Mouse (Mus musculus): ENCODE data around the gene Coro6. TPM values are rescaled to one million over a fixed set of nuclear protein-coding genes. Genes with fewer than 3 reads are reported as not detected.

The Coro6 gene
- polyA plus RNA-seq, 1 experiment from 2014 or later = 18.0 TPM

DNA sequence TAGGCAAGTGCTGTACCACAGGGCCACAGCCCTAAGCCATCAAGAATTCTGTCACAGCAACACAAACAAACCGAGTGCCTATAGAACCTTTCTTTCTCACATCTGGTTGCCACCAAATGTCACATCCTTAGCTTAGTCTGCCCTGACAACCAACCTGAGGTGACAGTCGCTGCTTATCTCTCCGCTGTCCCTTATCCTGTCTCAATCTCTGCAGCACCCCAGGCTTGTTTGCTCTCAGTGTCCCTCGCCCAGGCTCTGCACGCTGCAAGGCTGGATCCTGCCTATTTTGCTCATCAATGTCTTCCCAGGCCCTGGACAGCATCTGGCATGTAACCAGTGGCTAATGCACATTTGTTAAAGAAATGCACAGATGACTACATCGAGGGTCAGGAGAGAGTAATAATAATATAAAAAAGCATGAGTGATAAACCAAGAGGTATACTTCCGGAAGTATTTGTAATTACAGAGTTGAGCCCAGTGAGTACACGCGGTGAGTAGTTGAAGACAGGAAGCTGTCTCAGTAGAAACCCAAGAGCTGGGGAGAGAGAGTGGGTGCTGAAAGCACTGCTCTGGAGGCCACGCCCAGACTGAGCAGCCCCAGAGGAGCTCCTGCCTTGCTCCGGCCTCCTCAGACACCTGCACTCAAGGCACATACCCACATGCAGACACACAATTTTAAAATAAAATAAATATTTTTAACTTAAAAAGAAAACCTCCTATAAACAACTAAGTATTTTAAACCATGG lies 21.5 kb downstream of the Coro6 start:
- CTCF ChIA-PET = interaction anchor here (0.9 kb wide), 1 partner anchor 44 kb away, joined by 3 read pairs; no protein-coding TSS in a partner anchor
- no peak for TF ChIP-seq CTCF (IDR thresholded peaks at IDR 0.05)
- POLR2A ChIA-PET = no interaction called here

DNA sequence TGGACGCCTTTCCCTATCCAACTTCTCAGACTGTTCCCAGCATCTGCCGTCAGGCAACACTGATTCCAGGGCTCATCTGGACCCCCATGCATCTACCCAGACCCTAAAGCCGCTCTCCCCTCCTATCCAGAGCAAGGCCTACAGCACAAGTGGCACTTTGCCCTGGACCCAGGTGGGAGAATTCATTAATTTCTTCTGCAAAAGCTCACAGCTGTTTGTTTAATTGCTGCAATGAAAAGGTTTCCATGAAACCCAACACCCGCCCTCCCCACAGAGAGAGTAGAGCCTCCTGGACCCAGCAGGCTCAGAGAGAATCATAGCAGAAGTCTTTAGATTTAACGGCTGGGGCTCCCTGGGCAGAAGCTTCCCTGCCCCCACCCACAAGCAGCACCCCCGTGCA lies 23.0 kb downstream of the Coro6 start:
- ATAC-seq = no peak
- ChIA-PET CTCF (interaction anchor here (1.3 kb wide), 1 partner anchor 16 kb away, joined by 3 read pairs; no protein-coding TSS in a partner anchor), POLR2A (no interaction called here)
- DNase-seq (ENCODE audit: low read depth, low spot score) = no peak
- no peak for TF ChIP-seq CTCF (IDR thresholded peaks at IDR 0.05)
- H3K27me3 ChIP-seq = no peaks in the 10 kb centered on the region
- in situ Hi-C loops (cut with MboI; ENCODE audit: low pct_unique_long_range_greater_than_20kb) = no loop called here

More for the DNA sequence above, 21.5 kb downstream of the Coro6 start:
- DNase-seq (ENCODE audit: low read depth, low spot score) (no peak), ATAC-seq (no peak)
- in situ Hi-C loops (cut with MboI; ENCODE audit: low pct_unique_long_range_greater_than_20kb) = no loop called here
- H3K27me3 ChIP-seq = no peaks in the 10 kb centered on the region

DNA sequence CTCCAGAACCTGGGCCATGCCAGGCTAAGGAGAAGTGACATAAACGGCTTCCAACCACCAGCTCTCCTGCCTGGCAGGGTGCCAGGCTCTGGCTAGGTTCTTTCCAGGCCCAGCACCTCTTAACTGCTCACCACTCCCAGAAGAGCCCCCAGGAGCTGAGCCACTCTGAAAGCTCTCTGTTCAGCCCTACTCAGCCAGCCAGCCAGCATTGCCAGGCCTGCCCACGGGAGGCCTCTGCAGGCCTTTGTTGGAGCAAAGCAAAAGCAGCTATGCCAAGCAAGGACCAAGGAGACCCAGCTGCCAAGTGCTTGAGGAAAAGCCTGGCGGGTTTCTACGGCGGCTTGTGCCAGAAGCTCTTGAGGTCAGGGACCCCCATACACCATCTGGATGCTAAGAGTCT lies 24.6 kb downstream of the Coro6 start:
- DNase-seq (ENCODE audit: low read depth, low spot score) = no peak

DNA sequence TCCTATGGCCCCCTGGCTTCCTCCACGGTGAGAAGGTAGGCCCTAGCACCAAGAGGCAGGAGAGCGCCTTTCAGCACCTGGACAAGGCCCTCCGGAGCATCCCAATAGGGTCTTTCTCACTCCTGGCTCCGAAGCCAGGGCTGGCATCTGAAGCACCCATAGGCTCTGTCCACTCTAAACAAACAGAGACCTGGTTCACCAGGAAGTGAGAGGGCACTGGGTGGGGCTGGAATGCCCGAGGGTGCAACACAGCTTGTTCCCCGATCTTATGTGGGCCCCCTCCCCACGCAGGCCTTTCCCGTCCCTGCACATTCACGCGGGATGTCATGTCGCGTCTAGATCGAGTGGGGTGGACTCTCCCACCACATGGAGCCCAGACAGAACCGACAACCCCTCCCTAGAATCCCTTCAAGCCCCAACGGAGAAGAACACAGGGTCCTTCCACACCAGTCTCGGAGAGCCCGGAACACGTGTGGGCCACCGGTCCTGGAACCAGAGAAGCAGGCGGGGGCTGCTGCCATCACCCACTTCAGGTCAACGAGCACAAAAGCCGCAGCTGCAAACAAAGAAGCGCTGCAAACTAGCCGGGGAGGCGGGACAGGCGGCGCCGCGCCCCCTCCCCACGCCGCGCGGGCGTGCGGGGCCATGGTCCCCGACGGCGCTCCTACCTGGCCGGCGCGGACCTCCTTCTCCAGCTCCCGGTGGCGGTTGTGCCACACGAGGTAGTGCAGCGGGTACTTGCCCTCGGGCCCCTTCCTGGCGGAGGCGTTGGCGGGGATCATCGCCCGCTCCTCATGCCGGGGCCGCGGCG lies 26.8 kb downstream of the Coro6 start:
- ATAC-seq (no peak), DNase-seq (ENCODE audit: low read depth, low spot score) (no peak)
- CTCF ChIA-PET = interaction anchor here (1.4 to 3.4 kb wide), 2 partner anchors 12 to 140 kb away, joined by 3 to 13 read pairs; no protein-coding TSS in a partner anchor
- POLR2A ChIA-PET = interaction anchor here (0.6 to 1.0 kb wide), 2 partner anchors 141 to 1756 kb away, joined by 5 read pairs; partner anchors contain the start of gene Ywhae
- in situ Hi-C loops (cut with MboI; ENCODE audit: low pct_unique_long_range_greater_than_20kb) = no loop called here
- no peaks in the 10 kb centered on the region for H3K27me3 ChIP-seq
- TF ChIP-seq CTCF (IDR thresholded peaks at IDR 0.05) = no peak

More for the DNA sequence above, 24.6 kb downstream of the Coro6 start:
- ChIA-PET POLR2A (no interaction called here), CTCF (interaction anchor here (1.1 kb wide), 1 partner anchor 13 kb away, joined by 4 read pairs; no protein-coding TSS in a partner anchor)
- TF ChIP-seq CTCF (IDR thresholded peaks at IDR 0.05) = no peak
- ATAC-seq = no peak
- H3K27me3 ChIP-seq = no peaks in the 10 kb centered on the region
- in situ Hi-C loops (cut with MboI; ENCODE audit: low pct_unique_long_range_greater_than_20kb) = no loop called here

DNA sequence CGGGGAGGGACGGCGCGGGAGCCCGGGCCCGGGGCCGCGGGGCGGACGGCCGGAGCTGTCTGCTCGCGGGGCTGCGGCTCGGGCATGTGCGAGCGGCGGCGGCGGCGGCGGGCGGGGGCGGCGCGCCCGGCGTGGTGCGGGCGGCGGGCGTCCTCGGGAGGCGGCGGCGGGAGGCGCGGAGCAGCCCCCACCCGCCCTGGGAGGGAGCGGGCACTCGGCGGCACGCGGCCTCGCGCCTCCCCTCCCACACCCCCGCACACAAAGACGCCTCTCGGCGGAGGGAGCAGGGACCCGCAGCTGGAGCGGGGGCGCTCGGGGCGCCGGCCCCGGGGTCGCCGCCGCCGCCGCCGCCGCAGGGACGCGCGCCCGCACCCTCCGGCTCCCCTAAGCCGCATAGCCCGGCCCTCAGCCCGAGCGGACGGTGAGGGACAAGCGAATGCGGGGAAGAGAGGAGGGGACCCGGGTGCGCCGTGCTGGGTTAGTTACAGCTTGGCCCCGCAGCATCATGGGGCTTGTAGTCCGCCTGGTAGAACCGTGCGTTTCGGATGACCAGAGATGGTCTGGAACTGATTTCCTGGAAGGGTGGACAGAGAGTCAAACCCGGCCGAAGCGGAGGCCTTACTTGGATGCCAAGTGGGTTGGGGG lies 27.5 kb downstream of the Coro6 start, which contains the start of gene Ankrd13b:
Gene Ankrd13b (minus strand): TSS at position 88 of the 645 bp plus-strand sequence.
- no peak for DNase-seq (ENCODE audit: low read depth, low spot score)
- no peak for TF ChIP-seq CTCF (IDR thresholded peaks at IDR 0.05)
- in situ Hi-C loops (cut with MboI; ENCODE audit: low pct_unique_long_range_greater_than_20kb) = no loop called here
- peak; percentile 9 for ATAC-seq
- no peaks in the 10 kb centered on the region for H3K27me3 ChIP-seq
- CTCF ChIA-PET = interaction anchor here (0.8 to 3.4 kb wide), 2 partner anchors 12 to 33 kb away, joined by 3 to 13 read pairs; no protein-coding TSS in a partner anchor
- POLR2A ChIA-PET = interaction anchor here (0.6 to 2.1 kb wide), 3 partner anchors 19 to 349 kb away, joined by 3 to 7 read pairs (median 5); no protein-coding TSS in a partner anchor

DNA sequence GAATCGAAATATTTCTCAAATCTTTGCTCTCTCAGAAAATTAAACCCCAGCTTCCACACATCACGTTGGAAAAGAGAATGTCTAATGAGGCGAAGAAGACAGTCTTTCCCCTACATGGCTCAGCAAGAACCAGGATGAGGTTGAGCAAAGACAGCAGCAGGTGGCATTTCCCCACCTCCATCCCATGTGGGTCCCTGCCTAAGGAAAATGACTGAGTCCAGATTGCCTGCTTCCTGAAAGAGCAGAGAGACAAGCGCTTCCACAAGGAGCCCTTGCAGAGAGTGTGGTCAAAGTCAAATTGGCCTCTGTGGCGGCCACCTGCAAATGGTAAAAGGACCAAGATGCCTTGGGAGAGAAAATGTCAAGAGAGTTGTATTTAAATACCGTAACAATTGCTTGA lies 28.2 kb downstream of the Coro6 start:
- DNase-seq (ENCODE audit: low read depth, low spot score) = no peak
- POLR2A ChIA-PET = interaction anchor here (1.0 to 2.1 kb wide), 5 partner anchors 11 to 140 kb away, joined by 3 to 7 read pairs (median 4); no protein-coding TSS in a partner anchor

DNA sequence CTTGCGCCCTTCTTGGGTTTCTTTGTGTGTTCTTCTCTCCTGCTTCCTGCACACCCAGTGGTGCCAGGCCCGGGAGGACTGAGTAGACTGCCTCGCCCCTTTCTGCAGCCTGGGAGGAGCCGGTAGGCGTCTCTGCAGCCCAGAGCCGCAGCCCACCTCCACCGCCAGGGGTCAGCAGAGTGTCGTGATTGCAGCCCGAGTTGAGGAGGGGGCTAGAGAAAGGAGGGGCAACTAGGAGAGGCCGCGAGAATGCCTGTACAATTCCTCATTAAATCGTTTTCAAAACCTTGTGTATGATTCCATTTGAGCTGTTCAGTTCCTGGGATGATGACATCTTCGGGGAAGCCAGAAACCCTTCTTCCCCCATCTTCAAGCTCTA lies 28.9 kb downstream of the Coro6 start:
- in situ Hi-C loops (cut with MboI; ENCODE audit: low pct_unique_long_range_greater_than_20kb) = no loop called here
- DNase-seq (ENCODE audit: low read depth, low spot score) = no peak
- POLR2A ChIA-PET = interaction anchor here (0.9 to 2.1 kb wide), 5 partner anchors 10 to 61 kb away, joined by 3 to 7 read pairs (median 4); no protein-coding TSS in a partner anchor
- no peaks in the 10 kb centered on the region for H3K27me3 ChIP-seq
- no peak for TF ChIP-seq CTCF (IDR thresholded peaks at IDR 0.05)
- CTCF ChIA-PET = interaction anchor here (0.7 to 3.4 kb wide), 11 partner anchors 9 to 136 kb away, joined by 3 to 13 read pairs (median 4); no protein-coding TSS in a partner anchor
- ATAC-seq = peak; percentile 24

More for the DNA sequence above, 28.2 kb downstream of the Coro6 start:
- H3K27me3 ChIP-seq = no peaks in the 10 kb centered on the region
- CTCF ChIA-PET = interaction anchor here (0.8 to 3.4 kb wide), 6 partner anchors 11 to 137 kb away, joined by 3 to 13 read pairs (median 7); no protein-coding TSS in a partner anchor
- ATAC-seq = no peak
- in situ Hi-C loops (cut with MboI; ENCODE audit: low pct_unique_long_range_greater_than_20kb) = no loop called here
- no peak for TF ChIP-seq CTCF (IDR thresholded peaks at IDR 0.05)

DNA sequence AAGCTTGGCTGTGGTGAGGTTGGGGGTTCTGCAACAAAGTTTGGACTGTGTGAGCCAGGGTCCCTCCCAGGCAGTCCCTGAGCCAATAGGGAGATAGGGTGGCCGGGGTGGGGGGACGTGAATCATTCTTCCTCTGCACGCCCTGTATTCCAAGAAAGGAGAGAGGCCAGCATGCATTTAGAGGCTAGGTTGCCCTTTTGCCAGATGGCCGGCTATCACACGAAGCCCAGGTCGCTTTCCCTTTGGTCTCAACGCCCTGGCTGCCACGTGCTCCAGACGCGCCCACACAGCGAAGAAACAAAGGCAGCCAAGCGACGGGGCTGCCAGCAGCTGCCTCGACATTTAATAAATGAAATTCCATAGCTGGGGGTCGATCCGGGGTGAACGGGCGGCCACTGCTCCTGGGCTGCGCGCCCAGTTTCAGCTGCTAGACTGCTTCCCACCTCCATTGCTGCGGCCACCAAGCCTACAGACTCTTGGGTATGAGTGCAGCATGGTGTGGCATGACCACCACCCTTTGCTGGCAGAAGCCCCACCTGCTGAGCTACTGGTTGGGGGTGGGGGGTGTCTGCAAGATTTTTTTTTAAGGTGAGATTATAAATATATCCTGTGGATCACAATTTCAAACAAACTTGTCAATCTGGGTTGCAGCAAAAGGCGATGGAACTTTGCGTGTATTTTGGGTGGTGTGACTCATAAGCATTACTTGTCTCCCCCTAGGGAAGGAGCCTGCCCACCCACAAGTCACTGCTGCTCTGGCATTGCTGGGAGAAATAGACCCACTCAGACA lies 29.5 kb downstream of the Coro6 start:
- ATAC-seq (peak; percentile 33), DNase-seq (ENCODE audit: low read depth, low spot score) (no peak)
- CTCF ChIA-PET = interaction anchor here (0.7 to 3.4 kb wide), 11 partner anchors 8 to 135 kb away, joined by 3 to 13 read pairs (median 4); no protein-coding TSS in a partner anchor
- in situ Hi-C loops (cut with MboI; ENCODE audit: low pct_unique_long_range_greater_than_20kb) = no loop called here
- POLR2A ChIA-PET = interaction anchor here (0.7 to 2.1 kb wide), 6 partner anchors 9 to 60 kb away, joined by 3 to 7 read pairs (median 4); no protein-coding TSS in a partner anchor
- H3K27me3 ChIP-seq = no peaks in the 10 kb centered on the region
- TF ChIP-seq CTCF (IDR thresholded peaks at IDR 0.05) = no peak

DNA sequence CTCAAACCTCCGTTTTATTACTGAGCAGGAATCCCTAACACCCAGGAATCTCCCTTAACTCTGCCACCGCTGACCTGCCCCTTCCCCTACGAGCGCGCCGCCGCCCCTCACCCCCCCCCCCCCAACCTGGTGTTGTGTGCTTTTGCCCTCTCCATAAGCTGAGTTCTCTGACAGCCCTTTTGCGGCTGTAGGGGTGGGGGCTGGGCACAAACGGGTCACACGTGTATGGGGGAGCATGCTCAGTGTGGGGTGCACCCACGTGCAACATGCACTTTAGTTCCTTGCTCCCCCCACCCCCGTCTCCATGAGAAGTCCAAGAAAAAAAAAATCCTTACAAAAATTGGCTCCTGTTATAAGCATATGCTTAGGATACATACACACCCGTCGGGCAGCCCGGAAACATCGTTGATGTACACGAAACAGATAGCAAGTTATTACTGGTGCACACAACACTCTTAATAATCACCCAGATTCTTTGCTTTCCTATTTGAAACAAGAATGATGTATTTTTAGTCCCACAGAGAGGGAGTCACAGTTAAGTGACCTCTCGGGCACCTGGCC lies 30.2 kb downstream of the Coro6 start:
- POLR2A ChIA-PET = interaction anchor here (0.7 kb wide), 1 partner anchor 8 kb away, joined by 3 read pairs; no protein-coding TSS in a partner anchor
- CTCF ChIA-PET = interaction anchor here (1.0 to 3.4 kb wide), 6 partner anchors 9 to 135 kb away, joined by 3 to 13 read pairs (median 4); no protein-coding TSS in a partner anchor
- in situ Hi-C loops (cut with MboI; ENCODE audit: low pct_unique_long_range_greater_than_20kb) = no loop called here
- H3K27me3 ChIP-seq = no peaks in the 10 kb centered on the region
- TF ChIP-seq CTCF (IDR thresholded peaks at IDR 0.05) = no peak
- DNase-seq (ENCODE audit: low read depth, low spot score) (no peak), ATAC-seq (no peak)
